Mouse (Mus musculus) adipose tissue, adult 10 weeks (tissue): Measurements from ENCODE around the gene Srms. TPM values are rescaled to one million over a fixed set of nuclear protein-coding genes. Genes with fewer than 3 reads are reported as not detected.

Experiments
- polyA plus RNA-seq: library from polyadenylated mRNA; stranded (reverse); fragments of 350-450 nt; fragmentation: Illumina TruSeq; extraction: RNeasy Lipid Tissue Mini Kit (QIAGEN cat#74804); gene quantifications from one replicate; pipeline ENCODE4 v1.2.3, GENCODE M21; 2014; ENCODE audit warnings: low read depth, low replicate concordance

The Srms gene
- 0.67 TPM for polyA plus RNA-seq

DNA sequence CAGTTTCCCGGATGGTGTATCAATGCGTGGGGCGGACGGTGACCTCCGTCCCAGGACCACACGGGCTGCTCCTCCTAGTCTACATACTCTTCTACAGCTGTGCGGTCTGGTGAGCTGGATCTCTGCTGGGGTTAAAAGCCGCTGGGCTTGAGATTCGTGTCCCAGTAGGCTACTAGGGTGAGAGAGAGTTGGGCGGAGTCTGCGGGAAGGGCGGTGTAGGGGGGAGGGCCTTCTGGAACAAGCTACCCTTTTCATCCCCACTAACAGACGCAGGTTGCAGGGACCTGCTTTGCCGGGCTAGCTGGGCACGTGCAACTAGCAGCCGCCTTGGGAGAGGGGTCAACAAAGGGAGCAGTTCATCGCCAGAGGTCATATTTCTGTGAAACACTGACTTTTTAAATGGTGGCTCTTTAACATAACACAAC is at the start of gene Srms:
Gene Srms, minus strand, starts transcription at position 165 of the 425 bp plus-strand sequence.

DNA sequence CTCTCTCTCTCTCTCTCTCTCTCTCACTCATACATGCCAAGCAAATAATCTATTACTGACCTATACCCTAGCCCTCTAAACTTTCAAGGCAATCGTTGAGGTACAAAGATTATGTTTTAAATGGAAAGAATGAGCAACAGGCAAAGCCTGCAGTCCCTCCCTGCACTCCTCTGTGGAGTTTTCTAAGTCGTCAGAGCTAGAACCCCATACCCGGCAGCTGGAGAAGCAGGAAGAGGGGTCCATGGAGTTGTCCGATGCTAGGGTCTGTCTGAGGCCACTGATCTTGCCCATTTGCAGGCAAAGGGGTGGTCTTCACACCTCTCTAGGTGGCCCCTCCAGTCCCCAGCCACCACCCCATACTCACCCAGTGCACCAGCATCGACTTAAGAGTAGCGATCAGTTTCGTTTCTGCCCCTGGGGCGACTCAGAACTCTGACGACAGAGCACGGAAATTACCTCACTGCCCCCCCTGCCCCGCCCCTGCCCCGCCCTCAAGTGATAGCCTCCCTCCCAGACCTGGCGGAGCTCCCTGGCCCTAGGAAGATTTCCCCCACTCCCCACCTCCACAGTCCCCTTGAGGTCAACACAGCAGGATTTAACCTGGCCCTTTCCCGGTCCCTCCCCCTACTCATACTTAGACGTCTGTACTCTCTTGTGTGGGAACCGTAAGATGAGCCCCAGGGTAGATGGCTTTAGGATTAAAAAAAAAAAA is 28.8 kb upstream of the Srms start, which contains the start of gene Helz2:
Gene Helz2, minus strand, starts transcription at position 426 of the 712 bp plus-strand sequence.

DNA sequence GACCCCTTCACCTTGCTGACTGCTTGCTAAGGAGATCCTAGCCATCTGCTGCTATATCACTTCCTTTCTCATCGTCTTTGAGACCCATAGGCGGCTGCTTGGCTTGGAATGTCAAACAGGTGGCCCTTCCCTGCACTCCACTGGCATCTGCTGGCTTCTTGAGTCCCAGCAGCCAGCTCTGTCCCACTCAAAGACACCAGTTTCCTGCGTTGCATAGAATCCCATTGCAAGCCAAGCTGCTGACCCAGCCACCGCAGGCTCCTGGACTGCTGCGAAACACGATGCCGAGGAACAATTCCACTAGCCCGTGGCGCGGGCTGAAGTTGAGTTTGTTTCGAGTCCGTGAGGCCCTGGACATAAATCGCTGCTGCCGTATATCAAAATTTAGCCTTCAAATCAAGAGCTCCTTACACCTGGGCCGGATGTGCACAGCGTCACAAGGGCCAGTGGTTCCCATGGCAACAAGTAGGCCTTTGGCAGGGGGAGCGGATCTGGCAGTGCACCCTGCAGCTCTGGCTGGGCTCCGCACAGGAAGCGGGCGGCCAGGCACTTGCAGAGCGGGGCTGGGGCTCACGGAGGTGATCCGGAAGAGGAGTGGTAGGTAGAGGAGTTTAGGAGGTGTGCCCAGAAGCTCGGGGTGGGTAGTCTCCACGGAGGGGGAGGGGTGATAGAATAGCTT is 6.7 kb upstream of the Srms start, which contains the start of gene Fndc11:
Gene Fndc11, plus strand, starts transcription at position 476 of the 679 bp plus-strand sequence.

DNA sequence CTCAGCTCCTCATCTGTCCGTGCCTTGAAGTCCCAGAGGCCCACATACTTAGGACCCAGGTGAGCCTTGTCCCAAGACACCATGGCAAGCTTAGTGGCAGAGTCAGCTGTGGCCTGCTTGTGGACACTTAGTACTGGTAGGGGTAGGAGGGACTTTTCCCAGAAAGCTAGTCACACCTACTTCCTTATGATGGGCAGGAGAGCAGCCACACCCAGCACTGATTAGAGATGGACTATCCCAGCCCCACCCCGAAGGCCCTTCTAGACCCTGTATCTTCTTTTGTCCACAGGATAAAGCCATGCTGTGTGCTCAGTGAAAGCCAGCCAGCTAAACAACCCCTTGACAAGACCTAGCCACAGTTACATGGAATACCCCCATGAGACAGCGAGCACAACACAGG is 10.6 kb downstream of the Srms start, which contains the start of gene Ptk6:
Gene Ptk6, minus strand, starts transcription at position 368 of the 400 bp plus-strand sequence.

DNA sequence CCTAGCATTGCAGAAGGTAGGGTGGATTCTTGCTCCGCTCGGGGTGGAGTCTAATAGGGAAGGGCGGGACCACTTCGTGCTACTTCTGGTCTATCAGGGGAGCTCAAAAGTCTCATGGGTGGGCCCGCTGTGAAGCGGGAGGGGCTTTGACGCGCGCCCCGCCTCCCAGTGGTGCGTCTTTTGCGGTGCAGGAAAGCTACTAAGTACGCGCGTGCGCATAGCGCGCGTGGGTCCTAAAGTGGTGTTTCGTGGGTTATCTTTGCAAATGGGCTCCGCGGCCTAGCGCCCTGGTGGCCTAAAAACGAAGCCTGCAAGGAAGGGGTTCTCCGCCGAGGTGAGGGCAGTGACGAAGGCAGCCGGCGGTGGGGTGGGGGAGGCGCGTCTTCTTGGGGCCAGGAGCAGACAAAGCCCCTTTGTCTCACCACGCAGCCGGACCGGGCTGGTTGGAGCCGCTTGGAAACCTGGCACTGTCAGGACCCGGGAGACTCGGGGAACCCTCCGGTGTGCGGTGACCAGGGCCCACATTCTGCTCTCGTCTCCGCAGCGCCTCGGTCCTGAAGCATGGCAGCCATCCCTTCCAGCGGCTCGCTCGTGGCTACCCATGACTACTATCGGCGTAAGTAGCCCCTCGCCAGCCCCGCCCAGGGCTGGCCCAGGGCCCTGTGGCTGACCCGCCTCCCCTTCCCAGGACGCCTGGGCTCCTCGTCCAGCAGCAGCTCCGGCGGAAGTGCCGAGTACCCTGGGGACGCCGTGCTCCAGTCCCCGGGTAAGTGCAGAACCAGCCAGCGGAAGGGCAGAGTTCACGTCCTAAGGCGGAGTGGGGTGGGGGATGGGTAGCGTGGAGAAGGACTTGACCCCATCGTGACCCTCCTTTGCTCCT is 25.6 kb downstream of the Srms start, which contains the start of gene Ppdpf:
Gene Ppdpf, plus strand, starts transcription at position 127 of the 880 bp plus-strand sequence.

DNA sequence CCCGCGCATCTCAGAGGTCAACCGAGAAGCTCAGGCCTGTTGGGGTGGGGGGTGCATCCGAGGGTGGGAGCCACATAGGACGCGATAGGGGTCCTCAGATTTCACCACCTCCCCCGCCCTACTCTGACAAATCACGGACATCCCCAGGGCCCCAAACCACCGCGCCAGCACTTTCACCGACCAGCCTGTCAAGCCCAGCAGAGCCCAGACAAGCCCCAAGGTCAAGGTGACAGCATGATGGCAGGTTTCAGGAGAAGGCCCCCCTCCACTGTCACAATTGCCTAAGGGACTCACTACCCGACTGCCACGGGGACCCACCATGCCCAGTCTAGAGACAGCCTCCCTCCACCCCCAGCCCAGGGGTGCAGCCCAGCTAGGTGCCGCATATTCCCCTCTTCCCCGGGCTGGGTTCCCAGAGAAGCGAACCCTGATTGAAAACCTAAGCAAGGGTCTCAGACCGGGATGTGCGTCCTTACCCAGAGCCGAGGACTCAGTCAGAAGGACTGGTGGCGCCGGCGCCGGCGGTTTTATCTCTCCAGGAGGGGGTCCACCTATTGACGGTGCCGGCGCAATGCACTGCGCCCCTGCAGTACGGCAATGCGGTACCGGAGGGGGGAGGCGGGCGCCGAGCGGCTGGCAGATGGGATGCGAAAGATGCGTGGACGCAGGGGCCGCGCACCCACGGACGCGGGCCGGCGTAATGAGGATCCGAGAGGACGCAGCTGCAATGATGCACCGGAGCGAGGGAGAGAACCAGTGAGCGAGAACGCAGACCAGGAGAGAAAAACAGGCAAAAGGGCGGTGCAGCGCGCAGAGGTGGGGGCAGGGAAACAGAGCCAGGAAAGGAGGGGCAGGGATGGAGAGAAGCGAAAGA is 56.5 kb downstream of the Srms start, which contains the start of gene Eef1a2:
Gene Eef1a2, minus strand, starts transcription at position 767 of the 874 bp plus-strand sequence.

Other genes starting within 250 kb of the Srms start
- gene Arfgap1, start 246.0 kb downstream of the Srms start, polyA plus RNA-seq: 84.0 TPM
- 3.1 TPM for gene Col20a1, start 226.7 kb downstream of the Srms start, polyA plus RNA-seq
- not detected for gene Chrna4, start 169.6 kb downstream of the Srms start, polyA plus RNA-seq
- 0.16 TPM for gene Kcnq2, start 77.9 kb downstream of the Srms start, polyA plus RNA-seq
- gene Eef1a2, start 56.2 kb downstream of the Srms start, polyA plus RNA-seq: not detected
- gene Ppdpf, start 25.9 kb downstream of the Srms start, polyA plus RNA-seq: 69.1 TPM
- not detected for gene Ptk6, start 10.4 kb downstream of the Srms start, polyA plus RNA-seq
- 3.9 TPM for gene Fndc11, start 6.8 kb upstream of the Srms start, polyA plus RNA-seq
- gene Helz2, start 28.8 kb upstream of the Srms start, polyA plus RNA-seq: 6.7 TPM
- gene Gmeb2, start 74.8 kb upstream of the Srms start, polyA plus RNA-seq: 11.4 TPM
- gene Stmn3, start 101.3 kb upstream of the Srms start, polyA plus RNA-seq: not detected
- gene Rtel1, start 106.6 kb upstream of the Srms start, polyA plus RNA-seq: 31.5 TPM
- gene Zgpat, start 151.7 kb upstream of the Srms start, polyA plus RNA-seq: 31.6 TPM
- gene Arfrp1, start 152.2 kb upstream of the Srms start, polyA plus RNA-seq: 46.8 TPM
- 22.9 TPM for gene Lime1, start 166.9 kb upstream of the Srms start, polyA plus RNA-seq
- 6.7 TPM for gene Zbtb46, start 246.2 kb upstream of the Srms start, polyA plus RNA-seq